Mouse (Mus musculus) frontal cortex, adult (tissue): Measurements from ENCODE around the gene Ccl12.

Source experiments
- ATAC-seq: cut with Nextera tagmentation; 2 replicates; pipeline ENCODE4 v1.9.2; 2017; ENCODE audit warnings: mild to moderate bottlenecking, moderate library complexity, mixed read lengths; ENCODE audit not compliant: low TSS enrichment

The Ccl12 gene

GRCm38 (mm10) chr11:82139492-82140094, 37.9 kb downstream of the Ccl12 start:
- ATAC-seq, result no peak
